Mouse (Mus musculus) pancreas, adult 10 weeks (tissue): ENCODE data around the gene Tent4a. TPM values are rescaled to one million over a fixed set of nuclear protein-coding genes. Genes with fewer than 3 reads are reported as not detected.

Source experiments
- polyA plus RNA-seq: library from polyadenylated mRNA; stranded (reverse); fragments of 350-450 nt; fragmentation: Illumina TruSeq; extraction: RNeasy Lipid Tissue Mini Kit (QIAGEN cat#74804); gene quantifications from one replicate; pipeline ENCODE4 v1.2.3, GENCODE M21; 2015; ENCODE audit warnings: low read depth, low replicate concordance; ENCODE audit not compliant: insufficient read depth

The Tent4a gene
- polyA plus RNA-seq = 3.2 TPM

GRCm38 (mm10) chr13:69534334-69534653, at the start of gene Tent4a:
Gene Tent4a, minus strand, starts transcription at chr13:69534617.

GRCm38 (mm10) chr13:69533405-69534333, 748 bp downstream of the Tent4a start, which contains the start of gene Nsun2:
Gene Nsun2, plus strand, starts transcription at chr13:69533746.

Other genes with a start within 250 kb of the Tent4a start
- 10.2 TPM for gene Nsun2, start 871 bp downstream of the Tent4a start, polyA plus RNA-seq
- 0.50 TPM for gene Srd5a1, start 76.8 kb upstream of the Tent4a start, polyA plus RNA-seq
- gene Ube2ql1, start 205.3 kb upstream of the Tent4a start, polyA plus RNA-seq = not detected